Mouse (Mus musculus) lung, embryonic 16.5 days (tissue): ENCODE results near the gene Prl2c3. TPM values are rescaled to one million over a fixed set of nuclear protein-coding genes. Genes with fewer than 3 reads are reported as not detected.
"Not testable (repeated sequence)": the region's sequence is repeated elsewhere in the genome, so short reads cannot be mapped to it uniquely, and the experiment has no call there.

Experiments used
- ATAC-seq: fragments of 200-750 bp; cut with Nextera tagmentation; 2 replicates; pipeline ENCODE4 v1.8.0; 2017; ENCODE audit warnings: low read depth, mild to moderate bottlenecking, moderate library complexity
- H3K27ac ChIP-seq: fragments of 300-500 bp; sonication (generic); 2 replicates; pipeline ENCODE4 v1.5.1; 2014; ENCODE audit warnings: mild to moderate bottlenecking, control low read depth, low read length
- H3K27me3 ChIP-seq: fragments of 300-500 bp; sonication (generic); 2 replicates; pipeline ENCODE4 v1.6.1; 2014; ENCODE audit warnings: low read depth, low read length, mixed read lengths; ENCODE audit not compliant: control insufficient read depth, insufficient read depth
- H3K36me3 ChIP-seq: fragments of 300-500 bp; sonication (generic); 2 replicates; pipeline ENCODE4 v1.6.1; 2014; ENCODE audit warnings: low read length; ENCODE audit not compliant: control insufficient read depth, insufficient read depth
- H3K4me1 ChIP-seq: fragments of 300-500 bp; sonication (generic); replicated peaks from 2 replicates; pipeline ENCODE4 v1.6.1; 2014; ENCODE audit warnings: low read length, mixed read lengths; ENCODE audit not compliant: control insufficient read depth, insufficient read depth
- H3K4me2 ChIP-seq: fragments of 300-500 bp; sonication (generic); 2 replicates; pipeline ENCODE4 v1.6.1; 2014; ENCODE audit warnings: low read depth, low read length, control low read depth
- H3K4me3 ChIP-seq: fragments of 300-500 bp; sonication (generic); 2 replicates; pipeline ENCODE4 v1.5.1; 2014; ENCODE audit warnings: mild to moderate bottlenecking, low read length, control low read depth
- H3K9ac ChIP-seq: fragments of 300-500 bp; sonication (generic); 2 replicates; pipeline ENCODE4 v1.6.1; 2014; ENCODE audit warnings: low read length, control low read depth
- H3K9me3 ChIP-seq: fragments of 300-500 bp; sonication (generic); 2 replicates; pipeline ENCODE4 v1.6.1; 2016; ENCODE audit warnings: low read length; ENCODE audit not compliant: control insufficient read depth
- WGBS: fragments of 180-500 bp; shearing (Covaris S2); extraction: QIAGEN DNeasy Blood & Tissue Kit; methylation state at CpG from one replicate; pipeline ENCODE4 v1.1.7; 2014; 5-methylcytosine and 5-hydroxymethylcytosine counted together
- polyA plus RNA-seq: library from polyadenylated mRNA; unstranded; fragments of >200 nt; fragmentation: Nextera tagmentation; extraction: Ambion mirVana; gene quantifications from 2 replicates; pipeline ENCODE4 v1.2.1, GENCODE M21; 2015

Prl2c3 gene
- 0.34 TPM in 1 of 2 replicates, not detected in the other for polyA plus RNA-seq

DNA sequence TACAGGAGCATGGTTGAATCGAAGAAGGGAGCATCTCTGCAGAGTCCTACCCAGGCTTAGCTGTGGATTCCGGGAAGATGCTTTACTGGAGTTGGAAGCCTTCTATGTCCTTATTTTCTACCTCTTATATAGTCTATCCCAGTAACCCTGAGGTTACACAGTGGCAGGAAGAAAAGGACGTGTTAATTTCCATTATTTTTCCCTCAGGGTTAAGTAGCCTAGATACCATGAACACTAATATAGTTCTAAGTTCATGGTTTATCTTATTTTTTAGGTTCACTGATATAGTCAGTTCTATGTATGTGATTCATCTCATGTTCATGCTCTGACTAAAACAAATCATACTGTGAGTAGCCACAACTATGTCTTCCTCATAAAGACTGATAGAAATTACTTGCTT lies at the start of gene Prl2c3:
Prl2c3 (minus strand) TSS at position 101 of the 400 bp plus-strand sequence.
- H3K27me3 ChIP-seq, H3K27ac ChIP-seq, H3K9ac ChIP-seq, H3K9me3 ChIP-seq, ATAC-seq, H3K36me3 ChIP-seq, H3K4me2 ChIP-seq, H3K4me1 ChIP-seq, H3K4me3 ChIP-seq: not testable (repeated sequence)
- whole genome bisulfite sequencing = 55% methylated on average over 3 of the region's 3 CpGs

DNA sequence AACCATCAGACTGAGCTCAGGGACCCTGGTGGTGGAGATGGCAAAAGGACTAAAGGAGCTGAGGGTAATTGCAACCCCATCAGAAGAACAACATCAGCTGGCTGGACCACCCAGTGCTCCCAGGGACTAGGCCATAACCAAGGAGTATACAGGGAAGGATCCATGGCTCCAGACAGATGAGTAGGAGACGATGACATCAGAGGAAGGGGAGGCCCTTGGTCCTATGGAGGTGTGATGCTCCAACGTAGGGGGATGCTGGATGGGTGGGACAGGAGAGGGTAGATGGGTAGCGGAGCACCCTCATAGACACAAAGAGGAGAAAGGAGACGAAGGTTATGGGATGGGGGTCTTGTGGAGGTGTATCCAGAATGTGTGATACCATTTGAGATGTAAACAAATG lies 48.4 kb upstream of the Prl2c3 start:
- not testable (repeated sequence) for H3K27me3 ChIP-seq, H3K27ac ChIP-seq, H3K9me3 ChIP-seq, H3K9ac ChIP-seq, H3K4me2 ChIP-seq, H3K4me1 ChIP-seq, H3K36me3 ChIP-seq, H3K4me3 ChIP-seq
- WGBS = 70% methylated on average over 4 of the region's 4 CpGs
- ATAC-seq = peak; percentile 41; the same call in 1 of the 2 replicates

DNA sequence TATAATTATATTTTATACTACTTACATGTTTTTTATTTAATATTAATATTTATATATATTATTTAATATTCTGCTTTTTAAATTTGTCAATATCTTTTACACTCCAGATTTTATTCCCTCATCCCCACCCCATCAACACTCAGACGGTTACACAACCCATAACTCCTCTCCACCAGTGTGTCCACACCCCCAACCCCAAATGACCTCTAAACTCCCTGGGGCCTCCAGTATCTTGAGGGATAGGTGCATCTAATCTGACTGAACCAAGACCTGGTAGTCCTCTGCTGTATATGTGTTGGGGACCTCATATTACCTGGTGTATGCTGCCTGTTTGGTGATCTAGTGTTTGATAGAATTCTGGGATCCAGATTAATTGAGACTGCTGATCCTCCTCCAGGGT lies 44.8 kb upstream of the Prl2c3 start:
- WGBS = 77% methylated on average over 1 of the region's 1 CpGs
- not testable (repeated sequence) for H3K4me2 ChIP-seq, H3K36me3 ChIP-seq, ATAC-seq, H3K27ac ChIP-seq, H3K27me3 ChIP-seq, H3K4me3 ChIP-seq, H3K9ac ChIP-seq, H3K4me1 ChIP-seq
- H3K9me3 ChIP-seq = peaks cover 11% of the 10 kb centered on the region

DNA sequence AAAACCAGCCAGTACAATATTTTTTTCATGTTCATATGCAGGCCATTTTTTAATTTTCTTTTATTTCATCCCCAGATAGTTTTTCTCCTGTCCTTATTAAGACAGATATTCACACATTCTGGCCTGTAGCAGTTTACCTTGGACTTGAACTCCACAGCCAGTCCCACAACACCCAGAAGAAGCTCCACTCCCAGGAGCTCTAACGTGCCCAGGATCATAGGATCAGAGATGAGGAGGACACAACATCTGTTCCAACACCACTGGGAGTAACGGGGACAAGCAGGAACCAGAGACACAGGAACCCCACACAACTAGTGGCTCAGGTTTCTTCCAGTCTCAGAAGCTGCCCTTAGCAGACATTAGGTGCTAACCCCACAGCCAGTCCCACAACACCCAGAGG lies 37.7 kb upstream of the Prl2c3 start:
- ATAC-seq, H3K27ac ChIP-seq, H3K9me3 ChIP-seq, H3K4me2 ChIP-seq, H3K9ac ChIP-seq, H3K4me3 ChIP-seq, H3K27me3 ChIP-seq, H3K36me3 ChIP-seq, H3K4me1 ChIP-seq: not testable (repeated sequence)
- WGBS = 66% methylated on average over 2 of the region's 2 CpGs

DNA sequence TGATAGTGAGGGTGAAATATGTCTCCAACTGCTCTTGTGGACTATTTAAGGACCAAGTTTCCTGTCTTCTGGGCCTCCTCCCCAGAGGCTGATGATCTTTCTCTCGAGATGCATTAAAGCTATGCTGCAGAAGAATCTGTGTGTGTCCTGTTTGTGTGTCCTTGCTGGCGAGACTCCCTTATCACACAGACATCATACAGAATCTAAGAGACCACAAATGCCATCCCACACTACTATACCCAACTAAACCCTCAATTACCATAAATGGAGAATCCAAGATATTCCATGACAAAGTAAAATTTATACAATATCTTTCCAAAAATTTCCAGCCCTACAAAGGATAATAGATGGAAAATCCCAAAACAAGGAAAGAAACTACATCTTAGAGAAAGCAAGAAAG lies 31.9 kb upstream of the Prl2c3 start:
- 69% methylated on average over 2 of the region's 2 CpGs for WGBS
- no peak for ATAC-seq
- peaks cover 20% of the 10 kb centered on the region for H3K9me3 ChIP-seq

DNA sequence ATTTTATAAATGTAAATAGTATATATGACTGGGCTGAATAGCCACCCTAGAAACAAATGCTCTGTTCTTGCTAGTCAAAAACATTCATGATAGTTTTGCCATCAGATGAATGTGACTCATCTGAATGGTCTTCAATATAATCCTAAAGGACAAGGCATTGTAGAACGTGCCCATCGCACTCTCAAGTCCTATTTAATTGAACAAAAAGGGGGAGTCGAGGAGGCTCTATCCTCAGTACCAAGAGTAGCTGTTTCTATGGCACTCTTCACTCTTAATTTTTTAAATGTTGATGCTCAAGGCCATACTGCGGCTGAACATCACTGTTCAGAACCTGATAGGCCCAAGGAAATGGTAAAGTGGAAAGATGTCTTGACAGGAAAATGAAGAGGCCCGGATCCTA lies 29.2 kb upstream of the Prl2c3 start:
- Histone ChIP-seq H3K36me3 (no peaks in the 10 kb centered on the region), H3K4me3 (no peak overlapping the region), H3K4me2 (no peak overlapping the region), H3K27me3 (no peaks in the 10 kb centered on the region), H3K4me1 (no peaks in the 10 kb centered on the region), H3K9ac (no peak overlapping the region), H3K9me3 (peaks cover 25% of the 10 kb centered on the region), H3K27ac (no peak overlapping the region)
- no peak for ATAC-seq
- 78% methylated on average over 5 of the region's 5 CpGs for WGBS

More for the DNA sequence above, 31.9 kb upstream of the Prl2c3 start:
- Histone ChIP-seq H3K9ac (no peak overlapping the region), H3K4me2 (no peak overlapping the region), H3K27ac (no peak overlapping the region), H3K36me3 (no peaks in the 10 kb centered on the region), H3K4me1 (no peaks in the 10 kb centered on the region), H3K27me3 (no peaks in the 10 kb centered on the region), H3K4me3 (no peak overlapping the region)

DNA sequence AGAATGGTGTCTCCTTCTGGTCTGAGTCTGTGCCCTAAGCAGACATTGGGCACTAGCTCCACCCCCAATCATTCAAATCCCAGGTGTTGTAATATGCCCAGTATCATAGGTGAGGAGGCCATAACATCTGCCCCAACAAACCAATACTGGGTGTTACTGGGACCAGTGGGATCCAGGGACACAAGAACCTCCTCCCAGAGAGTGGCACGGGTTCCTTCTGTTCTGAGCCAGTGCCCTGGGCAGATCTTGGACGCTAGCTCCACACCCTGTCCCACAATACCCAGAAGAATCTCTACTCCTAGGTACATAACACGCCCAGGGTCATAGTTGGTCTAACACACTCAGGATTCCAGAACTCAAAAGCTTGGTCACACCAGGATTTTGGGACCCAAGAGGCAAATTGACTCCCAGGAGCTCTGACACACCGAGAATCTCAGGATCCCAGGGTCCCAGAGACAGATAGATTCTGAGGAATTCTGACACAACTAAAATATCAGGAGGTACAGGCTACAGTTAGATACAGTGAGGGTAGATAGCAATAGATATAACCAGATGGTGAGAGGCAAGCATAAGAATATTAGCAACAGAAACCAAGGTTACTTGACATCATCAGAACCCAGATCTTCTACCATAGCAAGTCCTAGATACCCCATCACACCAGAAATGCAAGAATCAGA lies 24.8 kb upstream of the Prl2c3 start:
- H3K9me3 ChIP-seq = peaks cover 16% of the 10 kb centered on the region
- 60% methylated on average over 4 of the region's 4 CpGs for WGBS
- H3K4me2 ChIP-seq, H3K4me3 ChIP-seq, H3K27ac ChIP-seq, H3K36me3 ChIP-seq, H3K4me1 ChIP-seq, H3K27me3 ChIP-seq, H3K9ac ChIP-seq: not testable (repeated sequence)
- ATAC-seq = peak; percentile 31; the same call in 1 of the 2 replicates

DNA sequence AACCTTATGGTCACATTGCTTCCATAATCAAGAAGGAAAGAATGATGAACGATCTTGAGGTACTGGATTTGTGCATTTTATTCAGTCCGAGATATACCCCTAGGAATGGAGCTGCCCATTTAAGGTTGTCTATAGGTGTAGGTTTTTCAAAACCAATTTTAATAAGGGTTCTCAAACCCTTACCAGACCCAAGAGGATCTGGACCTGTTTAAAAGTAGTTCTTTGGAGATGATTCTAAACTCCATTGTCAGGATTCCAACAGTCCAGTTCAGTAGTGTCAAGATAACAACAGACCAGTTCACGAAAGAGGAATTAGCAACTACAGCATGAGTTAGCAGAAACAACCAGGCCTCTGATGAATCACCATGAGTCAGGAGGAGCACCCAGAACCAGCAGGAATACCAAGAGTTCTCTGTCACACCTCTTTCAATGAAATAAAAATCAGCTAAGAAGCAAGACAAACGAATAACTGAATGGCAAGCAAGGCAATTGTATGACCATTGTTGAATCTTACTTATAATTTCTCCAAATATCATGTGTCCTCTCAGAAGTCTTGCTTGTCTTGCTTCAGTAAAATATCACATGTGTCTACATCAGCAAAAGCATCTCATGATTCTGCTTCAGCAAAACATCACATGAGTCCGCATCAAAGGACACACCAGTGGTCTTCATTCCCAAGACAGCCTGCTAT lies 14.0 kb upstream of the Prl2c3 start:
- H3K9ac ChIP-seq, H3K4me2 ChIP-seq, H3K9me3 ChIP-seq, H3K4me1 ChIP-seq, H3K4me3 ChIP-seq, H3K36me3 ChIP-seq, H3K27me3 ChIP-seq, ATAC-seq, H3K27ac ChIP-seq: not testable (repeated sequence)
- 76% methylated on average over 5 of the region's 5 CpGs for WGBS

DNA sequence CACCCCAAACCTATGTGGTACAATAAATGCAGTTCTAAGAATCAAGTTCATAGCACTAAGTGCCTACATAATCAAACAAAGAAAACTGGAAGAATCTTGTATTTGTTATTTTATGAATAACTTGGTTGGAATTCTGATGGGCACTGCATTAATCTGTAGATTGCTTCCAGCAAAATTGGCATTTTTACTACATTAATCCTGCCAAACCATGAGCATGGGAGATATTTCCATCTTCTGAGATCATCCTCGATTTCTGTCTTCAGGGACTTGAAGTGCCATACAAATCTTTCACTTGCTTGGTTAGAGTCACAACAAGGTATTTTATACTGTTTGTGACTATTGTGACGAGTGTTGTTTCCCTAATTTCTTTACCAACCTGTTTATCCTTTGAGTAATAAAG lies 9.7 kb upstream of the Prl2c3 start:
- ATAC-seq = no peak
- Histone ChIP-seq H3K27me3 (no peaks in the 10 kb centered on the region), H3K4me1 (no peaks in the 10 kb centered on the region), H3K9ac (no peak overlapping the region), H3K27ac (no peak overlapping the region), H3K4me3 (no peak overlapping the region), H3K9me3 (no peaks in the 10 kb centered on the region), H3K4me2 (no peak overlapping the region), H3K36me3 (no peaks in the 10 kb centered on the region)
- 50% methylated on average over 2 of the region's 2 CpGs for WGBS
